Mouse (Mus musculus): ENCODE results near the gene Samd11. TPM values are rescaled to one million over a fixed set of nuclear protein-coding genes. Genes with fewer than 3 reads are reported as not detected.

The Samd11 gene
- total RNA-seq, 2 experiments from 2014 or later = 0.22 TPM

DNA sequence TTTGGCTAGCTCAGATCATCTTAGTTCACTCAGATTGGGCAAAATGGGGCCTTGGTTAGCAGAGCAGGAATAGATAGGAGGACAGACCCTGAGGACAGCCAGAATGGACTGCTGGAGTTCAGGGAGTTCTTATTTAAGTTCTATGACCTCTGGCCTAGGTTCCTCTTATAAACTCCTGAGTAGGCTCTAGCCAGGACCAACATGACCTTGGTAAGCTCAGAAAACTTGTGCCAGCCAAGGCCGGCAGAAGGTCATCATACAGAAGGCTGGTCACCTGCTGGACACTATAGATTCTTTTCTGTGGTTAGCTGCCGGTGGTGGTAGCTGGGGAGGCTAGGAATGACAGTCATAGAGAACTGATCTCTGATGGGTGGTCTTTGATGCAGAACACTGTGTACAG is 39.3 kb downstream of the Samd11 start:
- no peak for DNase-seq
- intact Hi-C loops (cut with DNase I) = no loop called here

DNA sequence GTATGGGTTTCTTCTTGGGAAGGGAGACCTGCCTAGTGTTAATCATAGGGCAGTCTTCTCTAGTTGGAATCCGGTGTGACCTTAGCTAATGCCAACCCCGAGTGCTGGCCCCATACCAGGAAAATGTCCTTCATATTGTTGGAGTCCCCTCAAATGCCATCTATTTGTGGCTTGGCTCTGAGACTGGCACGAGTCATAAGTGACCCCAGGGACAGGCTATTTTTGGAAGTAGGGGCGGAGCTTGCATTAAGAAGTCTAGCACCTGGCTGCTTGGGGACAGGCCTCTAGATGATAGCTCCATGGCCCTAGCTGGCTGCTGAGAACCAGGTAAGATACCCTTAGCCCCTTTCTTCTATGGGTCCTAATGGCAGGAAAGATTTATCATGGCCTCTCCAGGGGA is 39.8 kb downstream of the Samd11 start, which contains the start of gene Perm1:
Gene Perm1 (plus strand): TSS at position 220 of the 400 bp plus-strand sequence.
- DNase-seq = peak; percentile 72 to 84
- intact Hi-C loops (cut with DNase I) = no loop called here

DNA sequence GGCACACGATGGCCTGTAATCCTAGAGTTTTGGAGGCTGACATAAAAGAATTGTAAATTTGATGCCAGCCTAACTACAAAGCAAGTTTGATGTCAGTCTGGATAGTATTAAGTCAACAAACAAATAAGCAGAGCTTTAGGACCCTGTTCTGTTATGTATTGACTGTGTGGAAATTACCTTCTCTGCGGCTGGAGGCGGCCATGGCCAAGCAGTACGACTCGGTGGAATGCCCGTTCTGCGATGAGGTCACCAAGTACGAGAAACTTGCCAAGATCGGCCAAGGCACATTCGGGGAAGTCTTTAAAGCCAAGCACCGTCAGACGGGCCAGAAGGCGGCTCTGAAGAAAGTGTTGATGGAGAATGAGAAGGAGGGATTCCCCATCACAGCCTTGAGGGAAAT is 42.3 kb downstream of the Samd11 start:
- intact Hi-C loops (cut with DNase I) = no loop called here
- no peak for DNase-seq

DNA sequence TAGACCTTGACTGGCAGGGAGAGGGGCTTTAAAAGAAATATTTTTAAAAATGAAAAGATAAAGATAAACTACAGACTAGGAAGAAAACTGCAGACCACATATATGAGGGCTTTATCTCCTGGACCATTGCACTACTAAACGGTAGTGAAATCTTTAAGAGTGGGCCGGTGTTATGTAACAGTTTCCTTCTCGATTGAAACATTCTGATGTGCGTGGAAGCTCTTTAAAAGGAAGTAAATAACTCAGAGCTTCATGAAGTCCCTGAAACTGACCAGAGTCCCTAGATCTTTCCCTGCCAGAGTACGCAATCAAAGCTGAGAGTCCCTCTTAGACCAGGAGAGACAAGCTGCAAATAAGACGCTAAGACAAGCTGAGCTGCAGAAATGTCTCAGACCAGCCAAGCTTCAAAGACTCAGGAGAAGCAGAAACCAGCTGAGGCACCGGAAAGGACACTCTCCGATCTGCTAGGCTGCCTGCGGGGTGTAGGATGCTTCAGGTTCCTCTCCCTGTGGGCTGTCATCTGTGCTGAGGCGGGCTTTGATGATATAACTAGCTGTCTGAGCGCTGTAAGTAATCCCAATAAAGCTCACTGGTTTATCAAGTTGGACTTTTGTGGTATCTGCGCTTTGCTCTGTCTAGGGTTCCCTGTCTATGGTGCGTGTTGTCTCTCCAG is 45.4 kb downstream of the Samd11 start:
- DNase-seq = no peak
- intact Hi-C loops (cut with DNase I) = no loop called here

DNA sequence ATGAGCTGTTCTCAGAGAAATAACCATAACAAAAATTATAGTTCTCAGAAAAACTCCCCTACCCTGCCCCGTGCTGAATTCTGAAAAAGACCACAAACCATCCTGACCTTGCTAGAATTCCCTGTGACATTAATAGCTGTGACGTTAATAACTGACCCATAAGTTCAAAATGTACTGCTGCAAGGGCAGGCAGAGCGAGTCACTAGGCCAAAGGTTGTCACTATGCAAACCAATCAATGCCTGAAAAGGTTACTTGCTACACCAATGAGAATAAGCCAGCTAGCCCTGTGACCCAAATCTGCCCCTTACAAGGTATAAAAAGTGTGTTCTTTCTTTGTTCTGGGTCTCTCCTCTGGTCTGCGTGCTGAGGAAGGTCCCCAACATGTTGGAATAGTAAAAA is 46.6 kb downstream of the Samd11 start:
- DNase-seq = no peak
- intact Hi-C loops (cut with DNase I) = no loop called here

DNA sequence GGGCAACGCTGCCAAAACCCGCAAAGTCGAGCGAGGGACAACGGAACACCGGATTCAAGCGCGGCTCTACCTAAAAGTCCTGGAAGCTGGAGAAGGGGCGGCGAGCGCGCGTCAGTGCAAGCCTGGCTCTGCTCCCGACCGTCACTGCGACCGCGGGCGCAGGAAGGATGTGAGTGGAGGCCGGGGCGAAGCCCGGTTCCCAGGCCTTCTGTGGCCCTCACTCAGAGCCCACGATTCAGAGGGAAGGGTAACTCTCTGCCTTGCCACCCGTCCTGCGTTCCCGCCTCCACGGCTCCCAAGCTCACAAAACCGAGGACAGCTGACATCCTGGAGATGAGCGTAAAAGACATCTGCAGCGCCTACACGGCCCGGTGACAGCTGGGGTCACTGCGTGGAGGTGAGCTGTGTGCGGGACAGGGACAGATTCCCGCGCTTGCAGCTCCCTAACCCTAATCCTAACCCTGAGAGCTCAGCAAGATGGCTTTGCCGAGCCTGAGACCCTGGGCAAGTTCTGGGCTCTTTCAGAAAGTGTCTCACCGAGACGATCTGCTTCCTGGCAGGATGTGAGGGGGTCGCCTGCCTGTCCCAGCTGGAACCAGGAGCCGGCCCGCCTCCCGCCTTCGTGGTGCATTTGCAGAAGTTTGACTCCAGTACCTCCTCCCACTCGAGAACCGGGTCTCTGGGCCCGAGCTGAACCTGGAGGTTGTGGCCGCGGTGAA is 51.9 kb downstream of the Samd11 start:
- DNase-seq = peak in 1 of 2 experiments; percentile 45
- intact Hi-C loops (cut with DNase I) = loop anchor here (2.0 kb wide), 1 partner anchor 27 kb away; no protein-coding TSS in a partner anchor

DNA sequence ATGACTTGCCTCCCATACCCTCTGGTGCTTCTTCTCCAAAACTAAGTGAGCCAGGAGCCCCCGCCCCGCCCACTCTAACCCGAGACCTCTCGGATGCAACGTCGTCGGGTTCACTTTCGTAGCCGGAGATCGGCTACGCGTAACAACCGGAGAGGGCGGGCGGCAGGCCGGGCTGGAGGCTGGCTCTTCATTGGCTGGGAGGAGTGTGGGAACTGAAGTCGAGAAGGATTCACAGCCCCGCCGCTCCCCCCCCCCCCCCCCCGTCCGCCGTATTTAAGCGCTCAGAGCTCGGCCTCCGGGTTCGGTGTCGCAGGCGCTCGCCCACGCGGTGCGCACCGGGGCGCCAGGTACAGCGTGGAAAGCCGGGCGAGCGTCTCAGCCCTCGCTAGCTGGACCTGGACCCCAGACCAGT is 52.5 kb downstream of the Samd11 start, which contains the start of gene AW011738:
Gene AW011738 (plus strand): TSS at position 304 of the 412 bp plus-strand sequence.
- intact Hi-C loops (cut with DNase I) = loop anchor here (2.0 kb wide), 1 partner anchor 28 kb away; no protein-coding TSS in a partner anchor
- peak; percentile 78 to 80 for DNase-seq

DNA sequence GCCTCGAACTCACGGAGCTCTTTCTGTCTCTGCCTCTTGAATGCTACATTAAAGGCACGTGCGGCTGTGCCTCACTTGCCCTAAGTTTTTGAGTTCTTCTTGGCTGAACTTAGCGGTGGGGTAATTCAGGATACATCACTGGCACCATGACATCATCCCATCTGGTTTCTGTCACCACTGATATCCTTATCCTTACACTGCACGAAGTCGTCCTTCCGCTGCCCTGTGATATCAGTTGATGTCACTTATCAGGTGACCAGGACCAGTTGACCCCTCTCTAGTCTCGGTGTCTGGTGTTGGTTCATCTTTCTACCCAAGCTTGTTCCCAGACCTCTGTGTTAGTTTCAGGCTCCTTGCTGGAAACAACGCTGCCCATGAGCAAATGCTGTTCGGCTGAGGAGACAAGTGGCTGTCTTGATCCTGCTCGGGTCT is 53.0 kb downstream of the Samd11 start:
- intact Hi-C loops (cut with DNase I) = loop anchor here (2.0 kb wide), 1 partner anchor 28 kb away; no protein-coding TSS in a partner anchor
- DNase-seq = no peak

DNA sequence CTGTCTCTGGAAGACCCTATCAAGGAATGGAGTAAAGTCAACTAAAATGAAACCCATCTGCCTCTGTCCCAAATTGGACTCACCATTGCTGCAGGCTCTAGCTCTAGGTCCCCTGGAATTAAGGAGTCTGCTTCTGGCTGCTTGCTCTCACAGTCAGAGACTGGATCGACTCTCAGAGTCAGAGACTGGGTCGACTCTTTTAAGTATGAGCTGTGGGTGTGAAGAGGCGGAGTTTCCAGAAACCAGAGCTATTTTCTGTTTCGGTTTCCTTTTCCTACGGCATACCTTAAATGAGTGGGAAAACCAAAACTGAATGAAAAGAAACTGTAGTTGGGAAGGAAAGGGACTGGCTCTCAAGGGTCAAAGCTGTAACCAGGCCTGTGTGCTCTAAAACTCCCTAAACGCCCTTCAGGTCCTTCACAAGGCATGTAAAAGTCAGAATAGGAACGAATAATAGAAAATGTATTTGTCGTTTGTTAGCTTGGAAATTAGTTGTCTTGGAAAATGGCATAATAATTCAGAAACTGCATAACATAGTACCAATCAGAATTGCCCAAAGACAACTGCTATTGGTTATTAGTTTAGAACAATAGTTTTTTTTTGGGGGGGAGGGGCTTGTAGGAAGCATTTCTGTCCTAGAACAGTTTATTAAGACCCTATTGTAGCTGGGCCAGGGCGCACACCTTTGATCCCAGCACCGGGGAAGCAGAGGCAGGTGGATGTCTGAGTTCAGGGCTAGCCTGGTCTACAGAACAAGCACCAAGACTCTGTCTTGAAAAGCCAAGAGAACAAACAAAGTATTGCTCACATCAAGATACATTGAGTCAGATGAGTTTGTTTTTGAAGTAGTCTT is 54.6 kb downstream of the Samd11 start, which contains the start of gene Isg15:
Gene Isg15 (minus strand): TSS at position 196 of the 853 bp plus-strand sequence.
- DNase-seq = no peak
- intact Hi-C loops (cut with DNase I) = no loop called here

DNA sequence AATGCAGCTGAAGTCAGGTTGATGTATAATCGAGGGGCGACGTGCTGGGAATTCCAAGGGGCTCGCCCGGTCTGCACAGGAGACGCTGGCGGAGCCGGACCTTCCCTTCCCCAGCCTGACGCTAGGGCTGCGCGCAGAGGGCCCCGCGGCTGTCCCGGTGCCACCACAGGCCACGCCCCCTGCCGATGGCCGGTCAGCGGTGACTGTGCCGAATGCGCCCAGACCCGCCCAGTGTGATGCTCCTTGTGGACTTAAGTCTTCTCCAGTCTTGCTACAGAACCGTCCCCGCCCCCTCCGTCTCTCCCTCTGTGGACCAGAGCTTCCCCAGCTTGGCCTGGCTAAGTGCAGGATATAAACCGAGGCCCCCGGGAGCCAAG is 57.6 kb downstream of the Samd11 start:
- intact Hi-C loops (cut with DNase I) = no loop called here
- peak; percentile 92 to 94 for DNase-seq

DNA sequence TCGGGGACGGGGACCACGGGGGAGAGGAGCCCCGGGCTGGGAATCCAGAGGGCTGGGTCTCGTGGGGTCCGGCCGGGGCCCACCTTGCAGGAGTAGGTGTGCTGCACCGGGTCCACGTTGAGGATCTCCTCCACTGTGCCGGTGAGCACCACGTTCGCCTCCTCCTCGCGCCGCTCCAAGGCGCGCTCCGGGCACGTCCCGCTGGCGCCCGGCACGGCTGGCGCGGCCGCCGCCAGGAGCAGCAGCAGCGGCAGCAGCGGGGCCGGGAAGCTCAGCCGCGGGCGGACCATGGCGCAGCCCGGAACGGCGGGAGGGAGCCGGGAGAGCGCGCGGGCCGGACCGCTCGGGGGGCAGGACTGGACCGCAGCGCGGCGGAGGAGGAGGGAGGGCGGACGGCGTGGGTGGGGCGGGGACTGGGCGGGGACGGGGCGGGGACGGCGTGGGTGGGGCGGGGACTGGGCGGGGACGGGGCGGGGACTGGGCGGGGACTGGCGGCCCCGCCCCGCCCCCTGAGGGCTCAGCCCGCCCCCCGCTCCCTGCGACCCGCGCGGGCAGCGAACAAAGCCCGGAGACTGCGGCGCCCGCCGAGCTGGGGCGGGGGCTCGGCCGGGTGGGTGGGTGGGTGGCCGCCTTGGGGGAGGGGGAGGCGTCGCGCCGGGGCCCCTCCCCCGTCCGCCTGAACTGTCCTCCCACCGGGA is 58.2 kb downstream of the Samd11 start, which contains the start of gene Agrn:
Gene Agrn (minus strand): TSS at position 358 of the 698 bp plus-strand sequence.
- DNase-seq = peak; percentile 80 to 86
- intact Hi-C loops (cut with DNase I) = no loop called here

Small RNA genes within 50 kb of the gene (microRNA-seq; reads per million reads assigned to microRNA genes)
- gene Mir7658 = 2.2 to 3.4 reads per million in 2 experiments

Other genes with a start within 250 kb of the Samd11 start
- gene Tnfrsf4, start 241.8 kb downstream of the Samd11 start, total RNA-seq (2021) = under 1 TPM; 0.50 to 0.80 TPM
- gene Tnfrsf18, start 229.5 kb downstream of the Samd11 start, total RNA-seq (2021) = under 1 TPM in 1 of 2 experiments, not detected in 1; 0.56 TPM
- not detected for gene Ttll10, start 196.2 kb downstream of the Samd11 start, total RNA-seq (2021)
- 1 to 10 TPM; 4.6 to 4.8 TPM for gene 9430015G10Rik, start 145.7 kb downstream of the Samd11 start, total RNA-seq (2021)
- gene Rnf223, start 125.1 kb downstream of the Samd11 start, total RNA-seq (2021) = under 1 TPM; 0.07 to 0.22 TPM
- 10 to 100 TPM; 71.8 to 72.6 TPM for gene Agrn, start 58.2 kb downstream of the Samd11 start, total RNA-seq (2021)
- 1 to 10 TPM; 1.9 to 2.6 TPM for gene Isg15, start 54.8 kb downstream of the Samd11 start, total RNA-seq (2021)
- 1 to 10 TPM; 5.5 to 6.3 TPM for gene AW011738, start 52.4 kb downstream of the Samd11 start, total RNA-seq (2021)
- gene Perm1, start 39.8 kb downstream of the Samd11 start, total RNA-seq (2021) = 100 to 1,000 TPM; 178 to 193 TPM
- 10 to 100 TPM in 1 of 2 experiments, 1 to 10 TPM in 1; 9.3 to 11.0 TPM for gene Plekhn1, start 20.8 kb downstream of the Samd11 start, total RNA-seq (2021)
- gene Noc2l, start 19.6 kb downstream of the Samd11 start, total RNA-seq (2021) = 10 to 100 TPM; 20.0 to 22.3 TPM
- gene Vmn2r-ps159, start 75.4 kb upstream of the Samd11 start, total RNA-seq (2021) = not detected

All from heart, postnatal 14 days (tissue).